Mouse (Mus musculus) adipocyte (in vitro differentiated cells): Measurements from ENCODE around the gene Fuca1.
"Not testable (repeated sequence)": the region's sequence is repeated elsewhere in the genome, so short reads cannot be mapped to it uniquely, and the experiment has no call there.

Experiments
- DNase-seq: peaks from one replicate; pipeline ENCODE4 v3.0.0-alpha.2; 2016; ENCODE audit warnings: low spot score

The Fuca1 gene

GRCm38 (mm10) chr4:135924418-135924817 lies 3.9 kb downstream of the Fuca1 start:
- DNase-seq = no peak

GRCm38 (mm10) chr4:135925341-135925740 lies 4.8 kb downstream of the Fuca1 start:
- no peak for DNase-seq

DNA sequence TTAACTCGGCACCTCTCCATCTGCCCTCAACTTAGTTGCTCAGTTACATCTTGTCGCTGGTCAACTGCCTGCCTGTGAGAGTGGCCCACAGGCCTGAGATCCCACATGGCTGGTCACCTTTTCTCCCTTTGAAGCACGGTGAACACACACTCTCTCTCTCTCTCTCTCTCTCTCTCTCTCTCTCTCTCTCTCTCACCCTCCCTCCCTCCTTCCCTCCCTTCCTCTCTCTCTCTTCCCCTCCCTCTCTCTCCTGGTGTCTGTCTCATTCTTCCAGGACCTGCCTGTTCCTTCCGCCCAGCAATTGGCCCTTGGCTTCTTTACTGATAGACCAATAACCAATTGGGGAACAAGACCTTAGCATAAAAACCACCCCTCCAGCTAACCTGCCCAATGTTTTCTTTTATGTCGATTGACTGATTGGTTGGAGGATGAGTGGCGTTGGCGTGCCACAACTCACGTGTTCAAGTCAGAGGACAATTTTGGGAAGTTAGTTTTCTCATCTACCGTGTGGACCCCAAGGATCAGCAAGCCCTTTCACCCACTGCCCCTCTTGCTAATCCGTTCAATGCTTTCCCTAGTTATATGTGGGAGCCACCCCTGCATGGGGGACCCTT lies 5.8 kb downstream of the Fuca1 start:
- DNase-seq = no peak

GRCm38 (mm10) chr4:135926861-135927260 lies 6.3 kb downstream of the Fuca1 start:
- DNase-seq = no peak

DNA sequence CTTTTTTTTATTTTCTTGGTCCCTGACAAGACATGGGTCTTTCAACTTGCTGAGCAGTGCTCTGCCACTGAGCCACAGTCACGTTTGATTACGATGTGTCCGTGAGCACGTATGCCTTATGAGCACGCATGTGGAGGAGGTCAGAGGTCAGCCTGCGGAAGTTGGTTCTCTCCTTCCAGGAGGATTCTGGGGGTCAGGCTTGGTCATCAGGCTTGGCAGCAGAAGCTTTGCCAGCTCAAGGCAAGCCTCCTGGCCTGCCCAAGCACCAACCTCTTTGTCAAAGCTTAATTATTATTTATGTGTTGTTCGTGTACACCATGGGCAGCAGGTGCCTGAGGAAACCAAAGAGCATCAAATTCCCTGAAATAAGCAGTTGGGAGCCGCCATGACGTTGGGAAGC lies 7.8 kb downstream of the Fuca1 start:
- no peak for DNase-seq

- DNase-seq = no peak
Observed at GRCm38 (mm10) chr4:135929405-135929804, 8.9 kb downstream of the Fuca1 start.

- no peak for DNase-seq
Observed at GRCm38 (mm10) chr4:135929828-135930227, 9.3 kb downstream of the Fuca1 start.

DNA sequence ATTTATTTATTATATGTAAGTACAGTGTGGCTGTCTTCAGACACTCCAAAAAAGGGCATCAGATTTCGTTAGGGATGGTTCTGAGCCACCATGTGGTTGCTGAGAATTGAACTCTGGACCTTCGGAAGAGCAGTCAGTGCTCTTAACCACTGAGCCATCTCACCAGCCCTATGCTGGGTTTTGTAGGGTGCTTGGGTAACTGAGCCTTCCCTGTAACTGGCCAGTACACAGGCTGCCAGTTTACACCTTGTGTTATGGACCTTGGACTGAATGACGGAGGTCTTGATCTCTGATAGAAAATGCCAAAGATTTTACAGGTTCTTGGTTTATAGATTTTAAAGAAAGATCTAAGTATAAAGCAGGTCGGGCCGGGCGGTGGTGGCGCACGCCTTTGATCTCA lies 9.7 kb downstream of the Fuca1 start:
- no peak for DNase-seq

GRCm38 (mm10) chr4:135931832-135932231 lies 11.3 kb downstream of the Fuca1 start:
- no peak for DNase-seq

DNA sequence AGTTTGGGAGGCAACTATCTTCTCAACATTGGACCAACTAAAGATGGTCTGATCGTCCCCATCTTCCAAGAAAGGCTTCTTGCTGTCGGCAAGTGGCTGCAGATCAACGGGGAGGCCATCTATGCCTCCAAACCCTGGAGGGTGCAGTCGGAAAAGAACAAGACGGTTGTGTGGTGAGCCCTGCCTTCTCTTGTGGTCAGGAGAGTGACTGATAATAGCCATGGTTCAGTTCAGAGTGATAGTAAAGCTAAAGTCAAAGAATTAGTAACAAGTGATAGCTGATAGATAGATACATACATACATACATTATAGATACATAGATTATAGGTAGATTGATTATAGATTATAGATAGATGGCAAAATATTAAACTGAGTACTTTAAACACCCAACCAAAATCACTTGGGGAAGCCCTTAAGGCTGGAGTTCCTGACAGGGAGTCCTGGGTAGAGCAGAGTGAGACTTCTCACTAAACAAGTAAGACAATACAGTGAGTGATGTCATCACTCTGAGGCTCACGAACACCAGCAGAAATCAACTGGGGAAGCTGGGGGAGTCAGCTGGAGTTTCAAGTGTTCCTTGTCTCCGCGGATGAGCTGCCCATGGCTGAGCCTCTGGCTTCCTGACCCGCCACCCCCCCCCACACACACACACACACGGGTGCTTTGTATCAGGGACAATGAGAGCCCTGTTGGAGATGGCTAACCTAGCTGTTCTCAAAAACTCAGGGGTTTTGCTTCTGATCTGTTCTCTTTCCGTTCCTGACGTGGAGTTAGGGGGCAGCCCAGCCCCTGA lies 14.4 kb downstream of the Fuca1 start:
- no peak for DNase-seq

DNA sequence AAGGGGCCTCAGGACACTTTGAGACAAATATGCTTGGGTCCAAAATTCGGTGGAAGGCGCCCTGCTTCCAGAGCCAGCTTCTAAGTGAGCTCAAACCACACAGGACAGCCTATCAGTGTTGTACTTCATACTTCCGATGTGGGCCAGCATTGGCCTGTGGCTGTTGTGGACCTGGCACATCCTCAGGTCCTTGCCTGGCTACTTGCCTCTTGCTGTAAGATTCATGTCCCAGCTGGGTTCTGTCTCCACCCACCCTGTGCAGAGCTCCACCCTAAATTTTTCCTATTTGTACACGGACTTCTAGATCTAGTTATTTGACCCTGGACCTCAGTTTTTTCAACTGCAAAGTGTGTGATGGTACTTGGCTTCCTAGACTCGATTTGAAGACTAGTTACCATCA lies 15.0 kb downstream of the Fuca1 start:
- DNase-seq = no peak

- DNase-seq = no peak
Observed at GRCm38 (mm10) chr4:135938858-135939257, 18.3 kb downstream of the Fuca1 start.

DNA sequence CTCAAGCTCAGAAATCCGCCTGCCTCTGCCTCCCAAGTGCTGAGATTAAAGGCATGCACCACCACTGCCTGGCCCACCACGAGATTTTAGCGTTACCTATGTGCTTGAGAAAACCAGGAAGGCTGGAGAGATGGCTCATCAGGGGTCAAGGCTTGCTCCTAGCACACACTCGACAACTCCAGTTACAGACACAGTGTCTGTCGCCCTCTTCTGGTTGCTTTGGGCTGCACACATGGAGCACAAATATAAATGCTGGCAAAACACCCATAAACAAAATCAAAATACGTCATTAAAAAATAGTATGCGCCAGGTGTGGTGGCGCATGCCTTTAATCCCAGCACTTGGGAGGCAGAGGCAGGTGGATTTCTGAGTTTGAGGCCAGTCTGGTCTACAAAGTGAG lies 20.5 kb downstream of the Fuca1 start:
- not testable (repeated sequence) for DNase-seq

DNA sequence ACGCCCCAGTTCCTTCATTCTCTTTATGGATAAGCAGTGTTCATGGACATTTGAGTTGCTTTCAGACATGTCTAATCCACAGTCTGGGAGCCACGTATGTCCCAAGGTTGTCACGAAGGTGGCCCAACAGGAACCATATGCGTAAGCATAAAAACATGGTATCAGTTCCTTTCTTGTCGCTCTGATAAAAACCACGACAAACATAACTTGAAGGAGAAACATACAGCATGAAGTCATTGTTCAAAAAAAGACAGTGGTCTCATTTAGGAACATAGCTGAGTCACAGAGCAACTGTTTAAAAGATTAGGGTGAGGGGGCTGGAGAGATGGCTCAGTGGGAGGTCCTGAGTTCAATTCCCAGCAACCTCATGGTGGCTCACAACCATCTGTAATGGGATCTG lies 21.7 kb downstream of the Fuca1 start:
- no peak for DNase-seq

DNA sequence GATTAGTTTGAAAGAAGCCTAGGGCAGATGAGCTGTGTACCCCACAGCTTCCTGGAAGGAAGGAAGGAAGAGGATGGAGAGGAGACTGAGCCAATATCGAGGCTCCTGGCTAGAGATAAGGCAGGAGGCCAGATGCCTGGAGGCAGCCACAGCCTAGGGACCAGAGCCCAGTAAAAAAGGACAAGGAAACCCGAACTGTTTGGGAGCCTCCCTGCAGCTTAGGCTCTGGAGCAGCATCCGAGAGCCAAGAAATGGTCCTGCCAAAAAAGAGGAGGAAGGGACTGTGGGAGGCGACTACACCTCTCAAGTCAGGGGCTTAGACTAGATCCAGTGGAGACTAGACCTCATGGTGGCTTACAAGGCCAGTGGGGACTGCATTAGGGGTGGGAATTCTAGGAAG lies 22.9 kb downstream of the Fuca1 start:
- DNase-seq = no peak

- no peak for DNase-seq
Observed at GRCm38 (mm10) chr4:135945706-135946105, 25.2 kb downstream of the Fuca1 start.

GRCm38 (mm10) chr4:135946278-135946658 lies 25.7 kb downstream of the Fuca1 start, which contains the start of gene Hmgcl:
Gene Hmgcl (plus strand): TSS chr4:135946448.
- peak; percentile 90 for DNase-seq

DNA sequence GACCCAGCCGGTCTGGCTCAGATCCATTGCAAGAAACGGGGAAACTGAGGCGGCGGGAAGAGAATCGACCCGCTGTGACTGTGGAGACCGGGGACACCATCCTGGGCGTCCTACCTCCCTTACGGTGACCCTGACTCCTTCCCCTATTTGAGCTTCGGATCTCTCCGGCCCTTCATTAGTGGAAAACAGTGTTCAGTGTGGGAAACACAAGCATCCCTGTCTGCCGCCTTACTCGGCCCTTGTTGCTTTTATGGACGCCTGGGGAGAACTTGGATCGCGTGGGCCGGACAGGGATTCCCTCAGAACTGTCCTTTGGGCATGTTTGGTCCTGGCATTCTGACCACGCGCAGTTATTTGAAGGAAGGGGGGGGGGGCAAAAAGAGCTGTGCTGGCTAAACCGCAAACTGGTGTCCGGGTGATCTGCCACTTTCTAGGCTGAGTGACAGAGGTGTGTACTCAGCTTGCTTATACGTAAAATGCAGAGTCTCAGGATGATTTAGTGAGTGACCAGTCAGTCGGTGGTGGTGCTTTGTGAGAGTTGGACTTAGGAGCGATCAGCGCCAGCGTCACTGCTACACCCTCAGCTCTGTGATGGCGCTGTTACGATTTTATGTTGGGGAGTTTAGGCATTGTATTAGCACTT lies 26.2 kb downstream of the Fuca1 start:
- DNase-seq = peak; percentile 47

DNA sequence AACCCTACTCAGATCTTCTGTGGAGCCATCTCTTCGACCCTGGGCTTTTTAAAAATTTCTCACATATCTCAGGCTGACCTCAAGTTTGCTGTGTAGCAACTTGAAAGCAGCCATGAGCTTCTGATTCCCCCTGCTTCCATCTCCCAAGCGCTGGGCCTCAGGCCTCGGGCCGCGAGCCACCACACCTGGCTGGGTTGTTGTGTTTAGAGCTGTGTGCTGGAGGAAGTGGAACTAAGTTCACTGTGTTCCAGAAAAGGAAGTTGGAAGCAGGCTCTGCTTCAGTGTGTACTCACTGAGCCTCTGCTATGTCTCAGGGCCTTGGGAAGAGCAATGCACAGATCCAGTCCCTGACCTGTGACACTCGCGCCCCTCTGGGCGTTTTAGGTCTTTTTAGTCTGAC lies 27.6 kb downstream of the Fuca1 start:
- DNase-seq = no peak

- DNase-seq = no peak
Observed at GRCm38 (mm10) chr4:135949475-135949874, 28.9 kb downstream of the Fuca1 start.

- DNase-seq = no peak
Observed at GRCm38 (mm10) chr4:135949911-135950310, 29.4 kb downstream of the Fuca1 start.

DNA sequence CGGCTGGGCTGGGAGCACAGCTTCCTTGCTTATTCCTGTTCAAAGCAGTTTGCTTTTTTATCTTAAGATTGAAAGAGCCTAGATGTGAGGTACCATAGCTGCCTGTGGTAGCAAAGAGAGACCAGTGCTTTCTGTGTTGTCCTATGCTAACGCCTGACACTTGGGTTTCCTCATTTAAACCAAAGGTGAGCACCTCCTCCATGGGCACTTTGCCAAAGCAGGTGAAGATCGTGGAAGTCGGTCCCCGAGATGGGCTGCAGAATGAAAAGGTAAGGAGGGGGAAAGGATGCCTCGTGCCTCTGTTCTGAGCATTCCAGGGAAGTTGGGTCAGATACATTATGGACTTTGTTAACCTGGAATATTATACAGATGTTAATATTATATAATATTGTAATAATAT lies 29.8 kb downstream of the Fuca1 start:
- DNase-seq = no peak

- DNase-seq = no peak
Observed at GRCm38 (mm10) chr4:135951505-135951904, 31.0 kb downstream of the Fuca1 start.
